ENCODE assay signal across 21 mouse cellular contexts in genomic region chr14:48579985-48580384, GRCm38 (mm10).
A peak's percentile ranks its signal among the peaks of the same experiment; 100 is the strongest.
DNase-seq lines count a peak whose midpoint lies in the region; ATAC-seq and TF ChIP-seq lines count a peak whose summit lies in the region.
"Had no signal": no experiment of that assay in that cellular context is flagged by ENCODE, and none has a peak within 500 bp of the region (broad histone marks: within the 10 kb centered on the region; RNA-seq: fewer than 3 reads in every experiment).

No protein-coding gene starts in this region.

- no peak for DNase-seq in midbrain, embryonic 11.5 days (ENCODE audit: low spot score, missing footprints)
- no peak for DNase-seq in midbrain, postnatal 0 days (ENCODE audit: low spot score)
- DNase-seq in MN1 (ENCODE audit: low spot score) = peak; percentile 20
- DNase-seq in liver, embryonic 11.5 days (ENCODE audit: low spot score) = no peak
- no peak for DNase-seq in liver, postnatal 0 days
- no peak for DNase-seq in T-cell, adult 2 months (ENCODE audit: low spot score)
- no peak for DNase-seq in layer of hippocampus, adult 2 months (ENCODE audit: low spot score in 2 of 2)
- DNase-seq in cerebellum, adult 18-20 months = no peak
- DNase-seq: adrenal gland, adult 8-10 months; cerebellum, adult 11-12 months; embryo, embryonic 11 days; heart, postnatal 36 days; kidney, adult 18-20 months; lung, embryonic 14.5 days; thymus, adult 2 months had no signal

- H3K4me3 ChIP-seq in midbrain, embryonic 11.5 days (ENCODE audit: low read depth, low read length) = no peak overlapping the region
- no peak overlapping the region for H3K4me3 ChIP-seq in midbrain, postnatal 0 days (ENCODE audit: low read depth, low read length)
- no peak overlapping the region for H3K4me3 ChIP-seq in liver, embryonic 11.5 days (ENCODE audit: low read depth, low read length)
- H3K4me3 ChIP-seq in liver, postnatal 0 days (ENCODE audit: low read depth, low read length) = no peak overlapping the region
- no peak overlapping the region for H3K4me3 ChIP-seq in layer of hippocampus, adult 2 months
- H3K4me3 ChIP-seq: embryonic facial prominence, embryonic 13.5 days; heart, embryonic 15.5 days; limb, embryonic 12.5 days had no signal

- 82% methylated on average over 5 of the region's 5 CpGs for WGBS in midbrain, embryonic 11.5 days
- WGBS in midbrain, postnatal 0 days = 87% methylated on average over 5 of the region's 5 CpGs
- 63% methylated on average over 5 of the region's 5 CpGs for whole genome bisulfite sequencing in liver, embryonic 11.5 days
- WGBS in liver, postnatal 0 days (ENCODE audit: insufficient replicate concordance) = 71% methylated on average over 5 of the region's 5 CpGs

- H3K4me2 ChIP-seq in midbrain, embryonic 11.5 days = no peak overlapping the region
- no peak overlapping the region for H3K4me2 ChIP-seq in midbrain, postnatal 0 days (ENCODE audit: low read depth, low read length, poor library complexity, severe bottlenecking)
- H3K4me2 ChIP-seq in liver, embryonic 11.5 days = peak overlapping the region; percentile 38
- no peak overlapping the region for H3K4me2 ChIP-seq in liver, postnatal 0 days (ENCODE audit: low read depth, low read length)
- H3K4me2 ChIP-seq: embryonic facial prominence, embryonic 13.5 days; heart, embryonic 15.5 days; hindbrain, embryonic 14.5 days; limb, embryonic 12.5 days; lung, embryonic 14.5 days had no signal

- TF ChIP-seq CTCF in midbrain, postnatal 0 days (IDR thresholded peaks at IDR 0.05) = no peak
- no peak for TF ChIP-seq CTCF in liver, postnatal 0 days (IDR thresholded peaks at IDR 0.05; ENCODE audit: low read depth)
- no peak for TF ChIP-seq CTCF in layer of hippocampus, adult 2 months (conservative IDR thresholded peaks at IDR 0.05)

- no peaks in the 10 kb centered on the region for H3K9me3 ChIP-seq in midbrain, embryonic 11.5 days (ENCODE audit: control insufficient read depth, low read length)
- no peaks in the 10 kb centered on the region for H3K9me3 ChIP-seq in midbrain, postnatal 0 days (ENCODE audit: low read length)
- no peaks in the 10 kb centered on the region for H3K9me3 ChIP-seq in liver, embryonic 11.5 days (ENCODE audit: control insufficient read depth, low read length)
- no peaks in the 10 kb centered on the region for H3K9me3 ChIP-seq in liver, postnatal 0 days (ENCODE audit: low read length)
- H3K9me3 ChIP-seq: embryonic facial prominence, embryonic 13.5 days; heart, embryonic 15.5 days; limb, embryonic 12.5 days had no signal

- H3K4me1 ChIP-seq in midbrain, embryonic 11.5 days (ENCODE audit: control insufficient read depth, insufficient read depth, low read length) = no peaks in the 10 kb centered on the region
- H3K4me1 ChIP-seq in midbrain, postnatal 0 days (ENCODE audit: insufficient read depth, low read length) = no peaks in the 10 kb centered on the region
- peaks cover 3% of the 10 kb centered on the region for H3K4me1 ChIP-seq in liver, embryonic 11.5 days (replicated peaks; ENCODE audit: control insufficient read depth, insufficient read depth, low read length)
- H3K4me1 ChIP-seq in liver, postnatal 0 days (ENCODE audit: insufficient read depth) = no peaks in the 10 kb centered on the region
- H3K4me1 ChIP-seq: embryonic facial prominence, embryonic 13.5 days; heart, embryonic 15.5 days; limb, embryonic 12.5 days had no signal

- no peaks in the 10 kb centered on the region for H3K27me3 ChIP-seq in midbrain, embryonic 11.5 days (ENCODE audit: control insufficient read depth, insufficient read depth, low read length)
- no peaks in the 10 kb centered on the region for H3K27me3 ChIP-seq in midbrain, postnatal 0 days (ENCODE audit: insufficient read depth, low read length)
- H3K27me3 ChIP-seq in liver, embryonic 11.5 days (replicated peaks; ENCODE audit: control insufficient read depth, insufficient read depth, low read length) = no peaks in the 10 kb centered on the region
- no peaks in the 10 kb centered on the region for H3K27me3 ChIP-seq in liver, postnatal 0 days (ENCODE audit: insufficient read depth, low read length)
- H3K27me3 ChIP-seq: embryonic facial prominence, embryonic 13.5 days; heart, embryonic 15.5 days; limb, embryonic 12.5 days had no signal

- ATAC-seq in midbrain, embryonic 11.5 days (ENCODE audit: low FRiP score) = peak; percentile 42; the same call in 1 of the 2 replicates
- ATAC-seq in midbrain, postnatal 0 days (ENCODE audit: low FRiP score) = no peak
- peak; percentile 72 for ATAC-seq in liver, embryonic 11.5 days (replicated peaks; ENCODE audit: low FRiP score)
- ATAC-seq in liver, postnatal 0 days = peak; percentile 71
- ATAC-seq: forebrain, embryonic 16.5 days; inflammation-experienced regulatory T-cells, adult 6 months had no signal

- TF ChIP-seq EP300 in liver, postnatal 0 days (IDR thresholded peaks at IDR 0.05; ENCODE audit: low read depth) = no peak

- no peak overlapping the region for H3K27ac ChIP-seq in midbrain, embryonic 11.5 days (ENCODE audit: low read depth, low read length)
- H3K27ac ChIP-seq in midbrain, postnatal 0 days (ENCODE audit: low read depth, low read length) = no peak overlapping the region
- H3K27ac ChIP-seq in liver, embryonic 11.5 days (ENCODE audit: low read depth, low read length) = peak overlapping the region; percentile 13; the same call in 1 of the 2 replicates
- H3K27ac ChIP-seq in liver, postnatal 0 days (ENCODE audit: low read depth) = no peak overlapping the region
- H3K27ac ChIP-seq in layer of hippocampus, adult 2 months = no peak overlapping the region
- H3K27ac ChIP-seq: embryonic facial prominence, embryonic 13.5 days; heart, embryonic 15.5 days; hindbrain, embryonic 14.5 days; limb, embryonic 12.5 days had no signal

- no peaks in the 10 kb centered on the region for H3K36me3 ChIP-seq in midbrain, embryonic 11.5 days (ENCODE audit: control insufficient read depth, insufficient read depth, low read length)
- H3K36me3 ChIP-seq in midbrain, postnatal 0 days (ENCODE audit: insufficient read depth, low read length) = no peaks in the 10 kb centered on the region
- H3K36me3 ChIP-seq in liver, embryonic 11.5 days (ENCODE audit: control insufficient read depth, insufficient read depth, low read length) = no peaks in the 10 kb centered on the region
- H3K36me3 ChIP-seq in liver, postnatal 0 days (replicated peaks; ENCODE audit: insufficient read depth, low read length) = no peaks in the 10 kb centered on the region
- H3K36me3 ChIP-seq: embryonic facial prominence, embryonic 13.5 days; heart, embryonic 15.5 days; limb, embryonic 12.5 days had no signal

- no peak overlapping the region for H3K9ac ChIP-seq in midbrain, embryonic 11.5 days (ENCODE audit: low read length)
- H3K9ac ChIP-seq in midbrain, postnatal 0 days (replicated peaks; ENCODE audit: low read length, poor library complexity, severe bottlenecking) = no peak overlapping the region
- no peak overlapping the region for H3K9ac ChIP-seq in liver, embryonic 11.5 days (ENCODE audit: low read depth, low read length)
- no peak overlapping the region for H3K9ac ChIP-seq in liver, postnatal 0 days (replicated peaks)
- H3K9ac ChIP-seq: embryonic facial prominence, embryonic 13.5 days; heart, embryonic 15.5 days; hindbrain, embryonic 14.5 days; limb, embryonic 12.5 days; lung, embryonic 14.5 days had no signal
